Mouse (Mus musculus) adrenal gland, adult 8-10 months (tissue): ENCODE results near the gene Cbx4. TPM values are rescaled to one million over a fixed set of nuclear protein-coding genes. Genes with fewer than 3 reads are reported as not detected.
"Not testable (repeated sequence)": the region's sequence is repeated elsewhere in the genome, so short reads cannot be mapped to it uniquely, and the experiment has no call there.

Experiments
- DNase-seq: peaks from one replicate; pipeline ENCODE4 v3.0.0; 2022
- total RNA-seq, 4 experiments: library from RNA; stranded (reverse); gene quantifications; 2 replicates each; pipeline ENCODE4 v1.2.4; 2022

Cbx4 gene
- total RNA-seq, 4 experiments from 2014 or later: 70.8 to 227 (median 87.4) TPM

DNA sequence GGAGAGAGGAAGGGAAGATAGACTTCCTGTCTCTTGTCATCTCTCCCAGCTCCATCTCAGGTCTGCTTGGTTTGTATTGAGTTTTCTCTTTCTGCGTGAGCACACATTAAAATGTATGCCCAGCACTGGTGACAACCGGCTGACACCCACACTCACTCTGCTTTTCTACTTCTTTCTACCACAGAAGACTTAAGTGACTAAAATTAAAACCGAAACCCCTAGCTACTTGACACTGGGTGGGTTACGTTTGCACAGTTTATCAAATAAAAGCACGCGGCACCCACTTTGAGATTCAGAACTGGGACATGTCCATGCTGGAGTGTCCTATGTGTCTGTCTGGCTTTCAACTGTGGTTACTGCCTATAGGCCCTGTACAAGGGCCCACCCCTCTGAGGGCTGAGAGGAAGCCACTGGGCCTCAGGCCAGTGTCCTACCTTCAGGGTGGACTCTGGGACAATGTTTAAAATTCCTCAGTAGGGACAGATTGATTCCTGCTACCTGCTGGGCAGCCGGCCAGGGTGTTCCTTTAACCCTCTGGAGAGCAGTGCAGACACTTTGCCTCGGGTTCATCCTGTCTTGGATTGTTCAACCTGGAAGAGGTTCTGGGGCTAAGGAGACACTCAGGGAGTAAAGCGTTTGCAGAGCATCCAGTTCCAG lies 23.5 kb upstream of the Cbx4 start:
- DNase-seq: no peak

DNA sequence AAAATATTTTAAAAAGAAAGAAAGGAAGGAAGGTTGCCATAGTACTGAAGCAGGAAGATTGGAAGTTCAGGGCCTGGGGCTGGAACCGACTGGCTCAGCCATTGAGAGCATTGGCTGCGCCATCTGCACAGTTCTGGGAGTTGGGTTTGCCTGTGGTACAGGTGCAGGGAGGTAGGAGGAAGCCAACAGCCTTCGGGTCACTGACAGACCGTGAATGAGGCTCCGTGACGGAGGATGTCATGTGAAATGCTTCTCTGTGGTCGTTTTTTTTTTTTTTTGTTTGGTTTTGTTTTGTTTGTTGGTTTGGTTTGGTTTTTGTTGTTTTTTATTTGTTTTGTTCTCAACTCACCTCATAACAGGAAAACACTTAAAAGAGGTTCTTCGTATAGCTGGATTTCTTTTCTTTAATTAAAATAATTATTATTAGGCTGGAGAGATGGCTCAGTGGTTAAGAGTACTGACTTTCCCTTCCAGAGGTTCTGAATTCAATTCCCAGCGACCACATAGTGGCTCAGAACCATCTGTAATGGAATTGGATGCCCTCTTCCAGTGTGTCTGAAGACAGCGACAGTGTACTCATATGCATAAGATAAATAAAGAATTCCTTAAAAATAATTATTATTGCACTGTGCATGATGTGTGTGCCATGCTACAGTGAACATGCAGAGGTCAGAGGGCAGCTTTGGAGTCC lies 22.7 kb upstream of the Cbx4 start:
- no peak for DNase-seq

DNA sequence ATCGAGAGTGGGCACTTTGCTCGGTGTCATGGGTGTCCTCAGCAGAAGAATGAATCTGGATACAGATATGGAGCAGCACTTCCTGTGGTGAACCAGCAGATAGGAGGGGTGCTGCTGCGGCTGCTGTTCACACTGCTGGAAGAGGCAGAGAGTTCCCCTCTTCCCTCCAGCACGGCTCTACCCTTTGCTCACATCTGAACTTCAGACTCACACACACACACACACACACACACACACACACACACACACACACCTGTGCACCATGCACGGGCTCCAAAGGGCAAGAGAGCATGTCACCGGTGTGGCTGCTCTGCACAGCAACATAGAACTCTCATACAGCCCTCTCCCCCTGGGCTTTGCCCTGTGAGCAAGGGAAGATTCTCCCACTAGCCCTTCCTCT lies 20.3 kb upstream of the Cbx4 start:
- DNase-seq: no peak

DNA sequence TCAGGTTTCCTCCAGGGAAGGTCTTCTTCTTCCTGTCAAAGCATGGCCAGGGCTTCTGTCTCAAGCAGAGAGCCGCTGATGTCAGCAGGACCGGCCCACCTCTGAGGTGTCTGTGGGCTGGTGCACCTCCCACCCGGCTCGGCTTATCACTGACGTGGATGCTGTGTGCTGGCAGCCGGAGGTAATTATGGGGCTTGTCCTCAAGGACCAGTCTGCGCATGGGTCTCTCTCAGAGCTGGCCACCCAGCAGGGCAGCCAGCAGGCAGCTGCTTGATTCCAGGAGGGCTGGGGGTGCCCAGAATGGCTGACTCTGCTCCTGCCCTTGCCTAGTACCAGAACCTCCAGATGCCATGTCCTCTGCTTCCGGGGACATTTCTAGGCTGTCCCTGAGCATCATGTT lies 19.7 kb upstream of the Cbx4 start:
- DNase-seq: no peak

DNA sequence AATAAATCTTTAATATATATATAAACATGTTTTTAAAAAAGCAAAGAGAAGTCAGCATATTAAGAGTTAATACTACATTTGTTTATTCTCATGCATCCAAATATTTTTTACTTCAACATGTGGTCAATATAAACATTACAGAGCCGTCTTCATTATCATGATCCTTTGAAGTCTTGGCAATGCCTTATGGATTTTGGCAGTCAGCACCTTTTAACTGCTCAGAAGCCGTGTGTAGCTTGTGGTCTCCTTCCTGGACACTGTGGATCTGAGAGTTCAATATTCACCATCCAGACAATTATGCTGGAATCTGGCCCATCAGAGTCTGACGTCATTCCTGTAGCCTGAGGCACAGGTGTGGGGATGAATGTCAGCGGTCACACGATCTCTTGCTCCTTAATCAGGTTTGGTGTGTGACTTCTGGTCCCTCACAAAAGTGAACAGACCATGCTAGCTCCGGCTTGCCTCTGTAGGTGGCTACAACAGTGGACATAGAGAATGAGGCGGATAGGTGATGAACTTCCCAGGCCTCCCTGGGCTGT lies 19.1 kb upstream of the Cbx4 start:
- no peak for DNase-seq

DNA sequence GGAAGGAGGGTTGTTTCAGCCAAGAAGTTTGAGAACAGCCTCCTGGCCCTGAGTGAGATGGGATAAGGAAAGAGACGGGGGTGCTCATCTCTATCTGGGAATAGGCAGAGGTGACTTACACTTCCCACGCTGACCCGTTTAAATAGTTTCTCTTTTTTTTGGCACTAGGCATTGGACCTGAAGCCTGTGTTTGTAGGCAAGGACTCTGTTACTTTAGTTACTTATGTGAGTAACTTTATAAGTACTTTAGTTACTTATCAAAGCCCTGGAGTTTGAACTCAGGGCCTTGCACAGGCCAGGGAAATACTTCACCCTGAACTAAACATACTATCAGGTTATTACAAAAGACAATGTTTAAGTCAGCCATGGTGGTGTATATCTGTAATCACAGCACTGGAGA lies 18.0 kb upstream of the Cbx4 start:
- DNase-seq: no peak

DNA sequence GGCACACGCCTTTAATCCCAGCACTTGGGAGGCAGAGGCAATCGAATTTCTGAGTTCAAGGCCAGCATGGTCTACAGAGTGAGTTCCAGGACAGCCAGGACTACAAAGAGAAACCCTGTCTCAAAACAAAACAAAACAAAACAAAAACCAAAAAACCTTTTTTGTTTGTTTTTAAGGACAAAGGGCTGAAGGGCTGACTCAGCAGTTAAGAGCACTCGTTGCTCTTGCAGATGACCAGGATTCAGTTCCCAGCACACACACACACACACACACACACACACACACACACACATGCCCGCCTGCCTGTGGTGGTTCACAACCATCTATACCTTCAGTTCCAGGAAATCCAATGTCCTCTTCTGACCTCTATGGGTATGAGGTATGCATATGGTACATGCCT lies 14.3 kb upstream of the Cbx4 start:
- DNase-seq: not testable (repeated sequence)

DNA sequence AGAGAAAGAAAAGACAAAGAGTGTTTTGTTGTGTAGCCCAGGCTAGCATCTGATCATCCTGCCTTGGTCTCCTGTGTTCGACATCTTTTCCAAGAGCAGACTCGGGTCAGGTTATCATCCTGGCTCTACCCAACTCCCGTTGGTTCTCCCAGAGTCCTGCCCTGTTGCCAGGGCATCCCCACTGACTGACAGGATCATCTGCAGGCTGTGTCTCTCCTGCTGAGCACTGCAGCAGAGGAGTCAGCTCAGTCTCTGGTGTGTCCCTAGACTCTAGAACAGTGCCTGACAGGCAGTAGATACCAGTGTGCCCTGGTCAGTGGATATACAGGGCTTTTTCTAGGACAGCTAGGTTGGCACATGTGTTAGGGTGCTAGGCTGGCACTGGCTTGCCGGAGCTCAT lies 12.2 kb upstream of the Cbx4 start:
- DNase-seq: no peak

DNA sequence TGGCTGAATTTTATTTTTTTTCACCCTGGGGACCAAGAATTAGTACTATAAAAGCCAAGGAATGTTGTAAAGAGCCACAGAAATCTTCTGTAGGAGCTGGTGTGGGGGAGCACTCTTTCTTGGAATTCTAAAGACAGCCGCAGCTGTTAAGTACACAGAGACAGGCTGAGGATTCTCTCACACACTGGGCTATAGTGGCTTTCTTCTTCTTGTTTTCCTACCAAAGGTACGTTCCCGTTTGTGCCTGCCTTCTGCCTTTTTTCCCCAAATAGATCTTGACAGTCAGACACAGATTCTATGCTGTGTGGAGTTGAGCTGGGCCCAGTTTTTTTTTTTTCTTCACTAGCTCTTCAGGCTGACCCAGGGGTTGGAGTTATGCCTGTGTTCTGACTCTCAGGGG lies 9.4 kb upstream of the Cbx4 start:
- DNase-seq: no peak

DNA sequence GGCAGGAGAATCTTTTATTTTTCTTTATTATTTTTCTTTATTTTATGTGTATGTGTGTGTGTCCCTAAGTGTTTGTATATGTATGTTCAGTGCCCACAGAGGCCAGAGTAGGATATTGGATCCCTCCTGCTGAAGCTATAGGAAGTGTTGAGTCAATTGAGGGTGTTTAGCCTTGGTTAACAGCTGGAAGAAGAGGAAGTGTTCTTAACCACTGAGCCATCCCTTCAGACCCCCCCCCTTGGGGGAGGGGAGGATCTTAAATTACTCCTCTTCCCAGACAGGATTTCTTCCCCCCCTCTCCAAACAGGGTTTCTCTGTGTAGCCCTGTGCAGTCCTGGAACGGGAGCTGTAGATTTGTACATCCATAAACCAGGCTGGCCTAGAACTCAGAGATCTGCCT lies 7.3 kb upstream of the Cbx4 start:
- DNase-seq: no peak

DNA sequence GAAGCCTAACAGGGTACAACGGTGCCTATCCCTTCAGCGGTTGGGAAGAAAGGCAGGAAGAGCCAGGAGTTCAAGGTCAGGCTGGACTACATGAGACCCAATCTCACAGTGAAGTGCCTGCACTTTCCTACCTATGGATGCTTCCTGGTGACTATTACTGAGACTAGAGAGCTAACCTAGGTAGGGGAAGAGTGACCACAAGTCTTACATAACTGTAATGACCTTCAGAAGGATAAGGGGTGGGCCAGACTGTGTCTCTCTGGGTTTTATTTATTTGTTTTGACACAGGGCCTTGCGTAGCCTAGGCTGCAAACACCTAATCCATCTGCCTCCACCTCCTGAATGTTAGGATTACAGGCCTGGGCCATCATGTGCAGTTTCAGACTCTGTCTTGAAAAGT lies 6.3 kb upstream of the Cbx4 start:
- DNase-seq: peak; percentile 35

DNA sequence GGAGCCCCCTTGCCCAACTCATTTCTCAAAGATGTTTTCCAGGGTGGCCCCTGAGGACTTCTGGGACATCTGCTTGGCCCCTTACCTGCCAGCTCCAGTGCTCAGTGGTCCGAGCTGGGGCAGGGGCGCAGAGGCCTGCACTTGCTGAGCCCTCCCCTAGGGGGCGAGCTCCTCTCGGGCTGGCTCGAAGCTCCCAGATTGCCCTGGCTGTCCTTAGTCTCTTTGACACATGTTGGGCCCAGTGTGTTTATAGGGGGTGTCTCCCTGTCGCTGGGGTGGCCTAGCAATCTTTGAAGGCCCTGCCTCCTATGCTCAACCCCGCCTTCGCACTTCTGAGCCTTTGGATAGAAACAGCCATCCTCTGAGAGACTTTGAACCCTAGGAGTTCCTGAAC lies 5.6 kb upstream of the Cbx4 start:
- DNase-seq: peak; percentile 61

DNA sequence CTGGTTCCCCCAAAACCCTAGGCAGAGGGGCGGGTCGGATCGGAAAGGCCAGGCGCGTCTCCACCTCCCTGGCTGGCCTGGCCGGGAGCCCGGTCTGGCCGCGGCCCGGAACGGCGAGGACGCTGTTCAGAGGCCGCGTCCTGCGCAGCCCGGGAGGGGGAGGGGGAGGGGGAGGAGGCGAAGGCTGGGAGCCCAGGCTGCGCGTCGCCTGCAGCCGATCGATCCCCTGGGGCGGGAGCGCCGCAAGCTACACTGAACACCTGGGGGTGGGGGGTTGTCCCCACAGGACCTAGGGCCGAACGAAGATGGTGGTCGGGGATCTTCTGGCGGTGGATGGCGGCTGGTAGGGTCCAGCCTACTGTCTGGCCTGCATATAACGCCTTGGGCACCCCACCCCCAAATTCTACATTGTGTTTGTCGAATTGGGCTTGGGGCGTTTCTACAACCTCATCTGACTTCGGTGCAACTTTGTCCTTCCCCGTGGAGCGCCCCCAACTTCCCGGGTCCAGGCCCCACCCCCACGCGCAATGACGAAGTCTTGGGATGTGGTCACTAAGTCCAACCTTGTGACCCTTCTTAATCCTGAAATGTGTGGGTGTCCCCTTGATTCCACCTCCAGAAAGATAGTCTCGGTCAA lies 5.1 kb upstream of the Cbx4 start:
- peak; percentile 72 for DNase-seq

DNA sequence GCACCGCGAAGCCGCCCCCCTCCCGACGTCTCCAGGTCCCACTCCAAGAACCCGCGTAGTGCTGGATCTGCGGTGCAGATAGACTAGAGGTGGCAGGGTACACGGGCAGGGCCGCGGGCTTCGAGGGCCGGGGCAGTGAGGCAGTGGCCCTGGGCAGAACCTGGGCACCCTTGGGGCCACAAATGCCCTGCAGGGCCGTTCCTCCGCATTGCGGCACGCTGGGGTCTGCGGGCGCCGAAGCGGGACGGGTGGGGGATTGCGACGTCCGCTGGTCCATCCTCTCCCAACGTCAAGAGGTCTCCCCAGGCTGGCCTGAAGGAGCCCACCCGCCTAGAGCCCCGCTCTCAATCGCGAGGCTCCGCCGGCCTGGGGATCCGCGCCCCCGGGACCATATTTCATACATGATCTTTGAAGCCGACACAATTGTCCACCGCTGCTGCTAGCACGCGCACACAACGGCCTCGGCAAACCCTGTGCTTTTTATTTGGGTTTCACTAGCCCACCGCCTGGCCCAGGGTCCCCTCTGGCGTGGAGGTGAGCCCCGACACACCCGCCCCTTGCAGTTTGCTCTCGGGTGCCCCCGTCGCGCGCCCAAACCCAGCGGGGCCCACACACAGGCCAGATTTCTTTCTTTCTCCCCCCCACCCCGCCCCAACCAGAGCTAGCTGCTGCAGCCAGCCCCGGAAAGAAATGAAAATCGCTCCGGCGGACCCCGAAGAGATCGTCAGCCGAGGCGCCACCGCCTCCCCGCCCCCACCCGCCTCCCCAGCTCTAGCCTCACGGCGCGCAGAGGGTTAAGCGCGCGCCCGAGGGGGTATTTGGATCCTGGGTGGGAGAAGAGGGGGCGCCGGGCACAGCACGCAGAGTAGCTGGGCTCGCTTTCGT lies 4.3 kb upstream of the Cbx4 start:
- DNase-seq: peak; percentile 33

DNA sequence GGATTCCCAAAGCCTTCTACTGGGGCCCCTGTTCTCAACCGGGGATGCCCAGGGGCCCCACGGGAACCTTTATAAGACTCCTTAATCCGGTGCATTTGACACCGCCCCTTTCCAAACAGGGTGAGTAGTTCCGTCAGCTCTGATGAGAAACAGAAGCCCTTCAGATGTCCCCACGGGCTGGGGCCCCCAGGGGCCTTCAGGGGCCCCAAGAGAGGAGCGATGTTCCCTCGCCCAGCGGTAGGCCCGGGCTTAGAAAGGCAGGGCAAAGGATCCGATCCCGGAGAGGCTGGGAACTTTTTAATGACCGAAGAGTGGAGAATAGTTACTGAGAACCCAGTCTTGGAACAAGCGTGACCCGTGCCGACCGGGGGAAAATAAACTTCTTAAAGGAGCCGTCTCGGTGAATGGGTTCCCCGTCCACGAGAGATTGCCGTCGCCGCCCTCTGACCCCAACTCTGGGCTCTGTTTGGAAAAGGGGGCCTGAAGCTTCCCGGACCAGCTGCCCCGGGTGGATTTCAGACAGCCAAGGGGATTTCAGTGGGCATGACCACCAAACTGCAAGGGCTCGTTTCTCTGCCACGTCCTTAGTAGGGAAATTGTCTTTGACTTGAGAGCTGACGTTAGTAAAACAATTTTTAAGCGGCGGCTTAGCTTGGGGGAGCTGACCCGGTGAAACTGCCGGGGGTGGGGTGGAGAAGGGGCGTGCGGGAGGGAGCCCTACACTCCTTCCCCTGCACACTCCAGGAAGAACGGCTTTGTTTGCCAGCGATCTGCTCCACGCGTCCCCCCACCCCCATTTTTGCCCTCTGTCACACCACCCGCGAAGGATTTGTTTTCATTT lies 3.4 kb upstream of the Cbx4 start:
- DNase-seq: peak; percentile 27

DNA sequence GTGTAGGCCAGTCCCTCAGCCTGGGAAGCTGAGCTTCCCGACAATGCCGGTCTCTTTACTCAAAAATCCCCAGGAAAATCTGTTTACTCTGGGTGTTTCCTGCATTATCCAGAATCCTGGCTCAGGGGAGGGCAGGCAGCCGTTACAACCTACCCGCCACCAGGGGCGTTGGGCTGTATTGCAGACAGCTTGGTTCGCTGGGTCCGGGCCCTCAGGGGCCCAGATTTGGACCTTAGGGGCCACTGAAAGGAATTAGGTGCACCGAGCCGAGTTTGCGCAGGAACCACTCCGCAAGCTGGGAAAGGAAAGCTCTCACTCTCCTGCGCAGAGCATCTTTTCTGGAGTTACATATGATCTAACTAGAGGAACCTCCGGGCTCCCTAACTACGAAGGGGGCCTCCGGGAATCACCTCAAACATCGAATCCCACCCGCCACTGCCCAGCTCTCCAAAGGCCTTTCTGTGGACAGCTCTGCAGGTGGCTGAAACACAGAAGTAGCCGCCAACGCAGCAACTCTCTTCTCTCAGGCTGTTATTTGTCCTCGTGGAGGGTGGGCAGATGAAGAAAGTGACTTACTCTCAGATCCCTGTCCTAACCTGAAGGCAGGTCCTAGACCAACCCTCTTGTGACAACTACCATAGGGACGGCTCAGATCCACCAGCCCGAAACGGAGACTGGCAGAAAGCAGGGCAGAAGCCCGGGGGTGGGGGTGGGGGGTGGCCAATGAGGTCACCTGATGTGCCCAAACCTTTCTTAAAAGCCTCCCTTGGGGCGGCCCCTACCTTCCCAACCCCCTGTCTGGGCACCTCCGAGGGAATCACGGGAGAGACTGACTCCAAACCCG lies 2.6 kb upstream of the Cbx4 start:
- DNase-seq: no peak

DNA sequence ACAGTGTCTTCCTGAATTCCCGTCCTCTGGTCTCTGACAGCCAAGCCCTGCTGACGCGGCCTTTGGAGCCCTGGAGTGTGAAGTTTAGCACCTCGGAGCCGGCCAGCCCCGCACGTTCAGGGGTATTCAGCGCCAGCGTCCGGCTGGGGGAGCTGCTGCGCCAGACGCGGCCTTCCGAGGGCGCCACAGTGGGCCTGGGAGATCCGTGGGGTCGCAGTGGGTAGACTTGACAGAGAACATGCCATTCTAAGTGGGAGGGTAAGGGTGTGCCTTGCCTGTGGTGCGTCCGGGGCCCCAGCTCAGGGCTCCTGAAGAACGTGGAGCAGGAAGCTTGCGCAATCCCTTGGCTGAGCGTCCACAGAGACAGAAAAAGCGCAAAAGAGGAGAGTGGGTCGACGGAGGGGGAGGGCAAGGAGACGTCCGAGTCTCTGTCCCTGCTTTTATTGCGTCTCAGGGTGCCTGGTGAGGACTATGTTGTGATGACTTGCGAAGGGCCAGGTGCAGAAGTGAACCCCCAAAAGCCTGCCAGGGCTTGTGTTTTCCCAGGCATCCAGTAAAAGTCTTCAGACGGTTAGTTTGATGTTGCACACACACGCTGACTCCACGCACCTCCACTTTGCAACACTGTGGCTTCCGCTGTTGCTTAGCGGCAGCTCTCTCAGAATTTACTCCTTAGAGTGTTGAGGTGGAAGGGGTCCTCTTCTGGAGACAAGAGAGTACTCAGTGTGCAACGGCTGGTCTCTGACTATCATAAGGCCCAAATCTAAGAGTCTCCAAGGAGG lies 1.5 kb upstream of the Cbx4 start:
- peak; percentile 54 for DNase-seq

DNA sequence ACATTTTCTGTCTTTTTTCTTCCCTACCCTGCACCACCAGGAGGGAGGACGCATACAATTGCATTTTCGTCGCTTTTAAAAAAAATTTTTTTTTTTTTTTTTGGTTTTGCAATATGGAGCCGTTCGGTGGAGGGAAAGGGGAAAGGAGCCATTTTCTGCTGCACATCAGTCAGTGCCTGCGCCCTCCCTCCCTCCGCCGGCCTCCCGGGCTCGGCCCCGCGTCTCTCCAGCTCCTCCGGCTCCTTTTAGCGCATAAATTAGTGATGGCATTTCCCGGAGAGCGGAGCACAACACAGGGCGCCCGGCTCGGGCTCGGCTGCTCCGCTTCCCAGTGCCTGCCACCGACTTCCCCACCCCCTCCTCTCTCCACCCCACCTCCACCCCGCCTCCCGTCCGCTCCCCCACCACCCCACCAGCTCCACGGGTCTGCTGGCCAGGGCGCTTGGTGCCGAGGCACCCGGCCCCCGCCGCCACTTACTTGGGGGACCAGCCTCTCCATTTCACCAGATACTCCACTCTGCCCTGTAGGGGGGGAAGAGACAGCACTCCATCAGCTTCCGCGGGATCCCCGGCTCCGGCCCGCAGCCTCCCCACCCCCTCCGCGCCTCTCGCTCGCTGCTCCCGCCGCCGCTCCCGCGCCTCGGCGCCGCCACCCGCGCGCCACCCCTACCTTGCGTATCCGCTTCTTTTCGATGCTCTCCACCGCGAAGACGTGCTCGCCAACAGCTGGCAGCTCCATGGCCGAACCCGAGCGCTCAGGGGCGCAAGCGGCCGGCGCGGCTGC lies 550 bp downstream of the Cbx4 start:
- DNase-seq: peak; percentile 57
